Mouse (Mus musculus) spleen, adult 2 months (tissue): ENCODE results near the gene Adora1.

ENCODE experiments used
- CTCF ChIP-seq: fragments of 200-500 bp; IDR thresholded peaks from 2 replicates; pipeline ENCODE4 v1.5.1; 2011; ENCODE audit warnings: mild to moderate bottlenecking, inconsistent platforms; ENCODE audit not compliant: insufficient read depth, insufficient read length, insufficient replicate concordance; ENCODE audit errors: extremely low read depth
- POLR2A ChIP-seq: fragments of 200-500 bp; IDR thresholded peaks from 2 replicates; pipeline ENCODE4 v1.6.1; 2011; ENCODE audit warnings: low read depth, low read length, inconsistent platforms

DNA sequence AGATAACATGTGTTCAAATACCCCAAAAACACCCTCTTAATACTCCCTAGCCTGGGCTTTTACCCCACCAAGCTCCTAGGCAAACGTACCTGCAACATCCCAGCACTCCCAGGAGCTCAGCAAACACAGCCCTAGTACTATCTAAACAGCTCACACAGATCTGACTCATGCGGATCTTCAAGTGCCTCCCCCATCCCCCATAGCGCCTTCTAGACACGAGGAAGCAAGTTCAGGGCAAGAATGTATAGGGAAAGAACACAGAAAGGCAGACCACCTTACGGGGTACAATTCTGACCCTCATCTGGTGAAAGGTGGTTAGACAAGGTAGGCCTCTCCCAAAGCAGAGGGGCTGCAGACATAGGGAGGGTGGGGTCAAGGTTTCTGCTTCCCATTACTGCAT, 29.1 kb downstream of the Adora1 start:
- TF ChIP-seq CTCF, result no peak
- no peak for TF ChIP-seq POLR2A
